Mouse (Mus musculus) heart, embryonic 14.5 days (tissue): ENCODE measurements around the gene Sars. TPM values are rescaled to one million over a fixed set of nuclear protein-coding genes. Genes with fewer than 3 reads are reported as not detected.

Experiments
- ATAC-seq: fragments of 200-750 bp; cut with Nextera tagmentation; 2 replicates; pipeline ENCODE4 v1.8.0; 2017; ENCODE audit warnings: low read depth, moderate TSS enrichment; ENCODE audit not compliant: insufficient number of reproducible peaks, insufficient read depth, low FRiP score
- H3K27ac ChIP-seq, 2 experiments: fragments of 200-500 bp in 1 of 2; fragments of 300-500 bp in 1 of 2; sonication (generic) in 1 of 2; replicated peaks in 1 of 2; 2 replicates each; pipeline ENCODE4 v1.5.1; 2012 to 2014; ENCODE audit warnings: low read depth in 2 of 2, low read length in 2 of 2, control low read depth in 1 of 2, mild to moderate bottlenecking in 1 of 2, mixed read lengths in 1 of 2; ENCODE audit not compliant: control insufficient read depth in 1 of 2, insufficient read depth in 1 of 2
- H3K27me3 ChIP-seq: fragments of 300-500 bp; sonication (generic); 2 replicates; pipeline ENCODE4 v1.6.1; 2014; ENCODE audit warnings: mild to moderate bottlenecking, low read length, control low read depth; ENCODE audit not compliant: control insufficient read depth, insufficient read depth
- H3K36me3 ChIP-seq: fragments of 300-500 bp; sonication (generic); 2 replicates; pipeline ENCODE4 v1.6.1; 2014; ENCODE audit warnings: mild to moderate bottlenecking, control low read depth, low read length, mixed read lengths; ENCODE audit not compliant: control insufficient read depth, insufficient read depth
- H3K4me1 ChIP-seq, 2 experiments: fragments of 200-500 bp in 1 of 2; fragments of 300-500 bp in 1 of 2; sonication (generic) in 1 of 2; 2 replicates each; pipeline ENCODE4 v1.6.1; 2012 to 2014; ENCODE audit warnings: low read length in 2 of 2, control low read depth in 1 of 2, mixed read lengths in 1 of 2; ENCODE audit not compliant: control insufficient read depth in 2 of 2, insufficient read depth in 2 of 2
- H3K4me2 ChIP-seq: fragments of 300-500 bp; sonication (generic); 2 replicates; pipeline ENCODE4 v1.6.1; 2014; ENCODE audit warnings: mild to moderate bottlenecking, low read length
- H3K4me3 ChIP-seq, 2 experiments: fragments of 200-500 bp in 1 of 2; fragments of 300-500 bp in 1 of 2; sonication (generic) in 1 of 2; 2 replicates each; pipeline ENCODE4 v1.5.1; 2012 to 2014; ENCODE audit warnings: low read length in 2 of 2, mild to moderate bottlenecking in 2 of 2, control low read depth in 1 of 2, low read depth in 1 of 2, moderate library complexity in 1 of 2; ENCODE audit not compliant: control insufficient read depth in 1 of 2, insufficient read depth in 1 of 2
- H3K9ac ChIP-seq: fragments of 300-500 bp; sonication (generic); 2 replicates; pipeline ENCODE4 v1.6.1; 2014; ENCODE audit warnings: mild to moderate bottlenecking, low read length
- H3K9me3 ChIP-seq: fragments of 300-500 bp; sonication (generic); 2 replicates; pipeline ENCODE4 v1.6.1; 2016; ENCODE audit warnings: low read length, control low read depth; ENCODE audit not compliant: control insufficient read depth
- WGBS: fragments of 180-500 bp; shearing (Covaris S2); extraction: QIAGEN DNeasy Blood & Tissue Kit; methylation state at CpG from one replicate; pipeline ENCODE4 v1.1.7; 2014; 5-methylcytosine and 5-hydroxymethylcytosine counted together
- polyA plus RNA-seq: library from polyadenylated mRNA; unstranded; fragments of >200 nt; fragmentation: Nextera tagmentation; extraction: Ambion mirVana; gene quantifications from 2 replicates; pipeline ENCODE4 v1.2.1, GENCODE M21; 2014

Sars gene
- polyA plus RNA-seq, 1 experiment from 2014 or later: 84.5 TPM

DNA sequence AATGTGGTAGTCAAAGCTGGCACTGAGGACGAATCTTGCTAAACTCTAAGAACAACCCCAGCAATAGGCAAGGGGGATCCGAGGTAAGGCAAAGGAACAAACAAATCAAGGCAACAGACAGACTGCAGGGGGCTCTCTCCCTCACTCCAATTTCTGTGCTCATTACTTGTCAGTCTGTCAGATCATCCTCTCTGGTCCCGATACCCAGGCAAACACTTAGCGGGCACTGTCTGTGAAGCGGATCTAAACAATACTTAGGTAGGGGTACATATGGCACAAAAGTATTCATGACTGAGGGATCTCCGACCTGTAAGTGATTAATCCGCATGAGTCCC is 8.7 kb downstream of the Sars start:
- Histone ChIP-seq H3K9ac (no peak overlapping the region), H3K27me3 (no peaks in the 10 kb centered on the region), H3K4me1 (peaks cover 0 to 5% of the 10 kb centered on the region in 2 experiments; a peak in 1 of 4 replicates), H3K36me3 (peaks cover 69% of the 10 kb centered on the region), H3K9me3 (no peaks in the 10 kb centered on the region), H3K4me2 (no peak overlapping the region), H3K27ac (peak overlapping the region in 1 of 2 experiments; percentile 68; a peak in 2 of 4 replicates), H3K4me3 (no peak overlapping the region)
- ATAC-seq: no peak
- 80% methylated on average over 7 of the region's 7 CpGs for WGBS

DNA sequence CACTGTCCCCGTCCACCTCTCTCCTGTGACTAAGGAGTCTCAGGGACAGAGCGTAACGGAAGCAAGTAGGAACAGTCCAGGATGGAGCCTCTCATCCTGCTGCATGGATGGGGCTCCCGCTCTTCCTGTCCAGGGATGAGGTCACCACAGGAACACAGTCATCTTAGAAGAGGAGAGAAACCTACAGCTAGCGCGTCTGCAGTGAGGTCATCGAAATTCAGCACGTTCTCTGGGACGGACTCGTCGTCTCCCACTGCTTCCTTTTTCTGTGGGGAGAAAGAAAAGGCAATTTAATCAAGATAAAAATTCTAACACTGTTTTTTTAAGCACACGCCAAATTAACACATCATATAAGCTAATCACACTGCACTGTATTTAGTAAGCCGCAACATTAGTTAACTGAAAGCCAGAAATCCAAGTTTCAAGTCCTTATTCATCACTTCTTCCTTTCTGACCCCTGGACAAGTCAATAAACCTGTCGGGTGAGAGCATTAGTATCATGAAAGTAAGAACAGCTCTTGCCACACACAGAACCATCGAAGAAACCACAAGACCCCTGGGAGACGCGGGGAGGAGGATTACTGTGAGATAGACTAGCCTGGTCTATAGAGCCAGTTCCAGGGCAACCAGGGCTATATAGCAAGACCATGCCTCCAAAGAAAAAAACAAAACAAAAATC is 9.2 kb downstream of the Sars start:
- H3K27ac ChIP-seq: peak overlapping the region; percentile 56 to 68; a peak in 3 of 4 replicates
- WGBS: 68% methylated on average over 17 of the region's 17 CpGs
- H3K9me3 ChIP-seq: no peaks in the 10 kb centered on the region
- H3K4me1 ChIP-seq: peaks cover 0 to 5% of the 10 kb centered on the region in 2 experiments; a peak in 1 of 4 replicates
- no peak overlapping the region for H3K4me2 ChIP-seq
- peak; percentile 72; the same call in 1 of the 2 replicates for ATAC-seq
- H3K9ac ChIP-seq: no peak overlapping the region
- H3K27me3 ChIP-seq: no peaks in the 10 kb centered on the region
- H3K36me3 ChIP-seq: peaks cover 69% of the 10 kb centered on the region
- H3K4me3 ChIP-seq: no peak overlapping the region

DNA sequence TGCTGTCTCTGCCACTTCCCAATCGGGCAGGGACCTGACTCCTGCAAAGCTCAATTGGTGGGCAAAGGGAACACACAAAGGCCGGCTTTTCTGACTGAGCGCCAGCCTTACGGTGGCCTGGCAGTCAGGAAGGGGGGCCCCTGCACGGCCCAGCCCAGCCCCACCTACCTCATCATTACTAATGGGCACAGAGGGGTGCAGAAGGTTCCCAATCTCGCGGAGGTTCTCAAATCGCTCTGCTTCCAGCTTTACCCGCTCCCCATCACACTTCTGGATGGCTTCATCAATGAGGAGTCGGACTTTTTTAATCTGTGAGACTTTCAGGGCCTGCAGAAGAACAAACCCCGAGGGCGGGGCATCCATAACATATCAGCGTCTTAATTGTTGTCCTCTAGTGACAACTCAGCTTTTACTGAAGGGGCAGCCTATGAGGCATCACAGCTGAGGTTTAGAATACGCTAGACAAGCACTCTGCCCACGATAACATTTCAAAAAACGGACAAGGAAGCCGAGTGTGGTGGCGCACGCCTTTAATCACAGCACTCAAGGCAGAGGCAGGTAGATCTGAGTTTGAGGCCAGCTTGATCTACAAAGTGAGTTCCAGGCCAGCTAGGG is 11.0 kb downstream of the Sars start:
- 60% methylated on average over 19 of the region's 19 CpGs for WGBS
- H3K9me3 ChIP-seq: no peaks in the 10 kb centered on the region
- no peak overlapping the region for H3K4me3 ChIP-seq
- ATAC-seq: no peak
- H3K4me1 ChIP-seq: peaks cover 0 to 5% of the 10 kb centered on the region in 2 experiments; a peak in 1 of 4 replicates
- H3K4me2 ChIP-seq: no peak overlapping the region
- H3K27ac ChIP-seq: peak overlapping the region in 1 of 2 experiments; percentile 24; a peak in 1 of 4 replicates
- no peak overlapping the region; the same call in 1 of the 2 replicates for H3K9ac ChIP-seq
- no peaks in the 10 kb centered on the region for H3K27me3 ChIP-seq
- H3K36me3 ChIP-seq: peaks cover 77% of the 10 kb centered on the region

GRCm38 (mm10) chr3:108433188-108433880 is 11.7 kb downstream of the Sars start:
- H3K27me3 ChIP-seq: no peaks in the 10 kb centered on the region
- no peaks in the 10 kb centered on the region for H3K9me3 ChIP-seq
- H3K9ac ChIP-seq: no peak overlapping the region; the same call in 1 of the 2 replicates
- H3K4me1 ChIP-seq: 0 out of 4 replicates have a peak, but pooled peaks cover 0 to 5% of the 10 kb centered on the region in 2 experiments
- no peak overlapping the region for H3K4me3 ChIP-seq
- no peak overlapping the region for H3K4me2 ChIP-seq
- no peak for ATAC-seq
- 55% methylated on average over 18 of the region's 18 CpGs for WGBS
- H3K27ac ChIP-seq: peak overlapping the region in 1 of 2 experiments; percentile 24; a peak in 2 of 4 replicates
- H3K36me3 ChIP-seq: peaks cover 84% of the 10 kb centered on the region

DNA sequence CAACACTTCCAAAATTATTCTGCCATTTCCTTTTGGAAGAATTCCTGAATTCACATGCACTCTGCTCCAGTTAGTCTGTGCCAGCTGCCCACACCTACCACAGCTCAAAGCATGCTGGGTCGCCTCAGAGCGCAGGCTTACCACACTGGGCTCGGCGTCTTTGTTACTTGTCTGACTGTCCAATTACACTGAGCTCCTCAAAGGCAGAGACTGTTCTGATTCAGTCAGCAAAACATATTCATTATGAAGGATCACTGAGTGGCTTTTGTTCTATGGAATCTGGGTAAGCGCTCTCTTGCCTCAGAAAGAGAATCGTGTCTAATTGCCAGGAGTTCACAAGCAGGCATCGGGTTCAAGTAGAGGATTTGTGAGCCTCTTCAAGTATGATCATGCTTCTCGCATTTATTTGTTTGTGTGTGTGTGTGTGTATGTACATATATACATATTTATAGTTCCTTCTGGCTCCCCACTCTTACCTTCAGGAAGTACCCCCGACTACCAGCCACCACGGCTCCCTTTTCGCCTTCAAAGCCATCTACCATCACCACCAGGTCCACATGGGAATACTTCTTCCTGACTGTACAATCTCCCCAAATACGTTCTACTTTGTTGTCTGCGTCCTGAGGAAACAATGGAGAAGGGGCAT is 12.3 kb downstream of the Sars start:
- H3K4me1 ChIP-seq: 0 out of 4 replicates have a peak, but pooled peaks cover 0 to 5% of the 10 kb centered on the region in 2 experiments
- no peak overlapping the region for H3K9ac ChIP-seq
- ATAC-seq: no peak
- 88% methylated on average over 13 of the region's 13 CpGs for WGBS
- H3K27ac ChIP-seq: no peak overlapping the region
- peaks cover 91% of the 10 kb centered on the region for H3K36me3 ChIP-seq
- no peak overlapping the region for H3K4me2 ChIP-seq
- H3K9me3 ChIP-seq: no peaks in the 10 kb centered on the region
- no peak overlapping the region for H3K4me3 ChIP-seq
- H3K27me3 ChIP-seq: no peaks in the 10 kb centered on the region

DNA sequence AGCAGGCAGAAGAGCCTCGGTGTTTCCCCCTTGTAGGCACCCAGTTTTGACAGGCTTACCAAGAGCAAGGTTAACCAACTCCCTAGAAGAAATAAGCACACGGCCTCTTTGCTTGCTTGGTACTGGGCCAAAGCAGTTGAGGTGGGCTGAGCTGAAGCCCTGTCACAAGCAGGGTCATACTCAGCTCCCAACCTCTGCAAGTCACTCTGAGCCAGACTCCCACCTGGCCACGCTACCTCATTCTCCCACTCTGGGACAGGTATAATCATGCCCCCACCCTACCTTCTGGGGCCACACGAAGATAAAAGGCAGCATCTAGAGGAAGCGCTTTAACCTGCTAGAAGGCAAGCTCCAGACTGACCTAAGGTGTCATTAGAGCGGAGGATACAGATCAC is 19.4 kb downstream of the Sars start:
- Histone ChIP-seq H3K4me3 (no peak overlapping the region), H3K27me3 (no peaks in the 10 kb centered on the region), H3K36me3 (peaks cover 56% of the 10 kb centered on the region), H3K4me2 (no peak overlapping the region), H3K9ac (no peak overlapping the region), H3K9me3 (no peaks in the 10 kb centered on the region), H3K4me1 (peaks cover 5 to 11% of the 10 kb centered on the region in 2 experiments), H3K27ac (no peak overlapping the region)
- ATAC-seq: no peak
- 85% methylated on average over 6 of the region's 6 CpGs for WGBS

- Histone ChIP-seq H3K27me3 (no peaks in the 10 kb centered on the region), H3K4me1 (peaks cover 5 to 11% of the 10 kb centered on the region in 2 experiments), H3K9me3 (no peaks in the 10 kb centered on the region), H3K9ac (no peak overlapping the region), H3K4me2 (no peak overlapping the region), H3K36me3 (peaks cover 53% of the 10 kb centered on the region), H3K27ac (no peak overlapping the region), H3K4me3 (no peak overlapping the region)
- no peak for ATAC-seq
- WGBS: 79% methylated on average over 7 of the region's 7 CpGs
These were observed 19.9 kb downstream of the Sars start for GRCm38 (mm10) chr3:108424944-108425623.
